Mouse (Mus musculus): Measurements from ENCODE around the gene Nedd9. TPM values are rescaled to one million over a fixed set of nuclear protein-coding genes. Genes with fewer than 3 reads are reported as not detected.

Gene Nedd9
- 10 to 100 TPM; 19.8 to 21.0 TPM for total RNA-seq (2021)

- DNase-seq = no peak
- intact Hi-C loops (cut with DNase I) = no loop called here
These were observed at the start of gene Nedd9 for GRCm38 (mm10) chr13:41486606-41487408. Nedd9 (minus strand) TSS chr13:41487362.

- DNase-seq = no peak
- intact Hi-C loops (cut with DNase I) = no loop called here
These were observed 45.5 kb upstream of the Nedd9 start for GRCm38 (mm10) chr13:41532625-41533024.

- intact Hi-C loops (cut with DNase I) = no loop called here
- no peak for DNase-seq
These were observed 43.2 kb upstream of the Nedd9 start for GRCm38 (mm10) chr13:41530326-41530725.

- no peak for DNase-seq
- intact Hi-C loops (cut with DNase I) = no loop called here
These were observed 37.0 kb upstream of the Nedd9 start for GRCm38 (mm10) chr13:41524208-41524607.

GRCm38 (mm10) chr13:41521296-41521695, 34.1 kb upstream of the Nedd9 start:
- DNase-seq = no peak
- intact Hi-C loops (cut with DNase I) = no loop called here

GRCm38 (mm10) chr13:41520549-41521161, 33.5 kb upstream of the Nedd9 start:
- DNase-seq = no peak
- intact Hi-C loops (cut with DNase I) = no loop called here

- DNase-seq = no peak
- intact Hi-C loops (cut with DNase I) = no loop called here
These were observed 32.6 kb upstream of the Nedd9 start for GRCm38 (mm10) chr13:41519792-41520191.

GRCm38 (mm10) chr13:41517193-41517592, 30.0 kb upstream of the Nedd9 start:
- DNase-seq = no peak
- intact Hi-C loops (cut with DNase I) = no loop called here

GRCm38 (mm10) chr13:41515749-41516148, 28.6 kb upstream of the Nedd9 start:
- no peak for DNase-seq
- intact Hi-C loops (cut with DNase I) = no loop called here

- intact Hi-C loops (cut with DNase I) = no loop called here
- DNase-seq = no peak
These were observed 27.8 kb upstream of the Nedd9 start for GRCm38 (mm10) chr13:41514918-41515317.

- no peak for DNase-seq
- intact Hi-C loops (cut with DNase I) = no loop called here
These were observed 26.3 kb upstream of the Nedd9 start for GRCm38 (mm10) chr13:41513456-41513855.

GRCm38 (mm10) chr13:41512243-41512642, 25.1 kb upstream of the Nedd9 start:
- no peak for DNase-seq
- intact Hi-C loops (cut with DNase I) = no loop called here

GRCm38 (mm10) chr13:41510631-41511419, 23.7 kb upstream of the Nedd9 start:
- no peak for DNase-seq
- intact Hi-C loops (cut with DNase I) = no loop called here

GRCm38 (mm10) chr13:41505594-41505993, 18.4 kb upstream of the Nedd9 start:
- DNase-seq = no peak

GRCm38 (mm10) chr13:41504997-41505396, 17.8 kb upstream of the Nedd9 start:
- intact Hi-C loops (cut with DNase I) = no loop called here
- no peak for DNase-seq

More at GRCm38 (mm10) chr13:41505594-41505993, 18.4 kb upstream of the Nedd9 start:
- intact Hi-C loops (cut with DNase I) = no loop called here

- intact Hi-C loops (cut with DNase I) = no loop called here
- DNase-seq = no peak
These were observed 17.3 kb upstream of the Nedd9 start for GRCm38 (mm10) chr13:41504448-41504847.

GRCm38 (mm10) chr13:41502917-41503301, 15.7 kb upstream of the Nedd9 start:
- no peak for DNase-seq
- intact Hi-C loops (cut with DNase I) = no loop called here

GRCm38 (mm10) chr13:41502136-41502916, 15.2 kb upstream of the Nedd9 start:
- intact Hi-C loops (cut with DNase I) = no loop called here
- no peak for DNase-seq

- DNase-seq = no peak
- intact Hi-C loops (cut with DNase I) = no loop called here
These were observed 13.6 kb upstream of the Nedd9 start for GRCm38 (mm10) chr13:41500793-41501192.

- no peak for DNase-seq
- intact Hi-C loops (cut with DNase I) = no loop called here
These were observed 11.5 kb upstream of the Nedd9 start for GRCm38 (mm10) chr13:41498611-41499121.

- DNase-seq = no peak
- intact Hi-C loops (cut with DNase I) = no loop called here
These were observed 7.5 kb upstream of the Nedd9 start for GRCm38 (mm10) chr13:41494681-41495080.
